Mouse (Mus musculus) C2C12 (cell line): ENCODE data around the gene 9130213A22Rik.

Experiments used
- CEBPB ChIP-seq: IDR thresholded peaks from one replicate; pipeline ENCODE4 v1.6.1; 2011; ENCODE audit warnings: low read depth, mild to moderate bottlenecking, control low read depth, moderate library complexity
- CTCF ChIP-seq: IDR thresholded peaks from one replicate; pipeline ENCODE4 v1.5.1; 2011; ENCODE audit not compliant: control insufficient read depth, insufficient read depth, insufficient read length
- FOSL1 ChIP-seq: IDR thresholded peaks from one replicate; pipeline ENCODE4 v1.8.0; 2011; ENCODE audit warnings: mild to moderate bottlenecking, low read length; ENCODE audit not compliant: poor library complexity, insufficient read depth, severe bottlenecking
- MAX ChIP-seq: IDR thresholded peaks from one replicate; pipeline ENCODE4 v1.6.1; 2011; ENCODE audit warnings: mild to moderate bottlenecking, control low read depth
- MYOD1 ChIP-seq: IDR thresholded peaks from one replicate; pipeline ENCODE4 v1.6.1; 2011; ENCODE audit warnings: low read depth; ENCODE audit not compliant: control insufficient read depth, insufficient read length
- MYOG ChIP-seq: IDR thresholded peaks from one replicate; pipeline ENCODE4 v1.6.1; 2011; ENCODE audit not compliant: control insufficient read depth, insufficient read length; ENCODE audit errors: extremely low read depth
- USF1 ChIP-seq: IDR thresholded peaks from one replicate; pipeline ENCODE4 v1.6.1; 2011; ENCODE audit warnings: low read depth, mild to moderate bottlenecking, control low read depth, moderate library complexity

GRCm38 (mm10) chr11:69118765-69119164, 3.6 kb downstream of the 9130213A22Rik start:
- TF ChIP-seq MAX (no peak), CTCF (no peak), FOSL1 (no peak), MYOG (no peak), CEBPB (no peak), USF1 (no peak), MYOD1 (no peak)
